In the genomic region with DNA sequence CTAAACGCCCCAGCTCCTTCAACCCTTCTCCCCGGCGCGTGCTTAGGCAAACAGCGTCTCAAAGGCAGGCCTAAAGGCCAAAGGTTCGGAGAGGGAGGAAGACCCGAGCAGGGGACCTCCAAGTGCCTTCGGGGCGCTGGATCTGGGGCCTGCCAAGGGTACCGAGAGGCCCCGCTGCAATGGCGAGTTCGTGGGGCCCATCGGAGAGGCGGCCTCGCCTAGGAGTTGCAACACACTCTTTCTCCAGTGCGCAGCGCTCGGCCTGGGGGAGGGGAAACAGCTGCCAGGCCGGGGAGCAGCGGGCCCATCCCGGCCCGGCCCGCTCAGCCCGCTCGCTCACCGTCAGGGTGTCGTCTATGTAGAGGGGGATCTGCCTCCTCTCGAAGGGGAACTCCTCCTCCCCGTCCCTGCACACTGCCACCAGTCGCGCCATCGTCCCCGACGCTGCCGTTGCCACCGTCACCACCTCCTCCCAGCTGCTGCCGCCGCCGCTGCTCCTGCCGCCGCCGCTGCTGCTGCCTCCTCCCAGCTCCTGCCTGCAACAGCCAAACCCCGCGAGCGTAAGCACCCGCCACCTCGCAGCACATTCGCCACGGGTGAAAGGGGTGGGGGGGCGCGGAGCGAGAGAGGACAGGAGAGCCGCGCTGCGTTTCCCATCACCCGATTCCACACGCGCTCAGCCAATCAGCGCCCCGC, we compare ENCODE assay signal across 8 mouse cellular contexts. TPM values are rescaled to one million over a fixed set of nuclear protein-coding genes. Genes with fewer than 3 reads are reported as not detected.
DNase-seq lines count a peak whose midpoint lies in the region; ATAC-seq lines count a peak whose summit lies in the region.

No protein-coding gene starts in this region.

- H3K4me3 ChIP-seq in embryonic facial prominence, embryonic 14.5 days (ENCODE audit: low read depth, low read length), result peak overlapping the region; percentile 84
- H3K4me3 ChIP-seq in limb, embryonic 13.5 days, result peak overlapping the region; percentile 98
- H3K4me3 ChIP-seq in midbrain, embryonic 15.5 days, result peak overlapping the region; percentile 75

- H3K9me3 ChIP-seq in embryonic facial prominence, embryonic 14.5 days (ENCODE audit: control insufficient read depth, low read length), result no peaks in the 10 kb centered on the region
- no peaks in the 10 kb centered on the region for H3K9me3 ChIP-seq in limb, embryonic 13.5 days
- no peaks in the 10 kb centered on the region for H3K9me3 ChIP-seq in midbrain, embryonic 15.5 days

- no peaks in the 10 kb centered on the region for H3K27me3 ChIP-seq in embryonic facial prominence, embryonic 14.5 days (replicated peaks; ENCODE audit: control insufficient read depth, insufficient read depth, low read length)
- H3K27me3 ChIP-seq in limb, embryonic 13.5 days, result no peaks in the 10 kb centered on the region
- no peaks in the 10 kb centered on the region for H3K27me3 ChIP-seq in midbrain, embryonic 15.5 days (replicated peaks)

- DNase-seq in 416B (ENCODE audit: low read depth), result peak; percentile 95
- DNase-seq in adrenal gland, postnatal 4 days (ENCODE audit: low spot score in 2 of 2), result peak; percentile 93 to 96
- DNase-seq in embryonic facial prominence, embryonic 14.5 days (ENCODE audit: low spot score), result peak; percentile 98
- peak; percentile 82 for DNase-seq in heart, adult 8-10 months (ENCODE audit: low spot score)
- DNase-seq in kidney, adult 8-10 months, result peak; percentile 93 to 94
- DNase-seq in spleen, adult 18-20 months, result peak; percentile 83 to 88

- peak overlapping the region; percentile 95 for H3K9ac ChIP-seq in embryonic facial prominence, embryonic 14.5 days (ENCODE audit: low read depth, low read length)
- H3K9ac ChIP-seq in limb, embryonic 13.5 days, result peak overlapping the region; percentile 97
- peak overlapping the region; percentile 94 for H3K9ac ChIP-seq in midbrain, embryonic 15.5 days

- peak overlapping the region; percentile 89 for H3K4me2 ChIP-seq in embryonic facial prominence, embryonic 14.5 days (ENCODE audit: low read depth, low read length)
- H3K4me2 ChIP-seq in limb, embryonic 13.5 days (replicated peaks), result peak overlapping the region; percentile 91
- H3K4me2 ChIP-seq in midbrain, embryonic 15.5 days, result peak overlapping the region; percentile 80

- ATAC-seq in embryonic facial prominence, embryonic 14.5 days (ENCODE audit: low read depth), result peak; percentile 88
- ATAC-seq in limb, embryonic 13.5 days (ENCODE audit: low FRiP score, low read depth), result peak; percentile 83
- ATAC-seq in midbrain, embryonic 15.5 days (replicated peaks), result peak; percentile 89

- peaks cover 6% of the 10 kb centered on the region; the same call in 1 of the 2 replicates for H3K36me3 ChIP-seq in embryonic facial prominence, embryonic 14.5 days (ENCODE audit: control insufficient read depth, insufficient read depth, low read length)
- 0 out of 2 replicates have a peak, but pooled peaks cover 2% of the 10 kb centered on the region for H3K36me3 ChIP-seq in limb, embryonic 13.5 days
- H3K36me3 ChIP-seq in midbrain, embryonic 15.5 days (replicated peaks), result no peaks in the 10 kb centered on the region

- peak overlapping the region; percentile 99 for H3K27ac ChIP-seq in embryonic facial prominence, embryonic 14.5 days (replicated peaks; ENCODE audit: low read depth, low read length)
- H3K27ac ChIP-seq in limb, embryonic 13.5 days, result peak overlapping the region; percentile 92
- H3K27ac ChIP-seq in midbrain, embryonic 15.5 days, result peak overlapping the region; percentile 100

- H3K4me1 ChIP-seq in embryonic facial prominence, embryonic 14.5 days (ENCODE audit: control insufficient read depth, insufficient read depth, low read length), result peaks cover 11% of the 10 kb centered on the region
- H3K4me1 ChIP-seq in limb, embryonic 13.5 days, result peaks cover 24% of the 10 kb centered on the region
- peaks cover 31% of the 10 kb centered on the region for H3K4me1 ChIP-seq in midbrain, embryonic 15.5 days

- 0% methylated on average over 19 of the region's 61 CpGs for WGBS in embryonic facial prominence, embryonic 14.5 days
- WGBS in limb, embryonic 13.5 days, result under 1% methylated on average over 43 of the region's 61 CpGs
- WGBS in midbrain, embryonic 15.5 days, result under 1% methylated on average over 60 of the region's 61 CpGs

RNA-seq across cellular contexts. Expression of a gene that starts 0.9 kb away (rescaled TPM):
- total RNA-seq in adrenal gland, postnatal 4 days (2021), result 100 to 1,000 TPM in 1 of 2 experiments, 10 to 100 TPM in 1; 99.1 to 100 TPM
- polyA plus RNA-seq in embryonic facial prominence, embryonic 14.5 days (2014; fragmentation: Nextera tagmentation; extraction: Ambion mirVana), result 62.4 and 67.0 TPM in 2 replicates
- 10 to 100 TPM; 46.1 to 53.6 (median 50.1) TPM for total RNA-seq in heart, adult 8-10 months (2022)
- polyA plus RNA-seq in limb, embryonic 13.5 days (2015; fragmentation: Nextera tagmentation; extraction: Ambion mirVana), result 71.0 and 75.5 TPM in 2 replicates
- polyA plus RNA-seq in midbrain, embryonic 15.5 days (2015; fragmentation: Nextera tagmentation; extraction: Ambion mirVana), result 71.8 and 72.8 TPM in 2 replicates

RNA-seq across cellular contexts. Expression of a gene that starts 10.3 kb away (rescaled TPM):
- 10 to 100 TPM; 18.1 to 20.2 TPM for total RNA-seq in adrenal gland, postnatal 4 days (2021)
- 10.9 and 11.9 TPM in 2 replicates for polyA plus RNA-seq in embryonic facial prominence, embryonic 14.5 days (2014; fragmentation: Nextera tagmentation; extraction: Ambion mirVana)
- 1 to 10 TPM; 4.4 to 6.2 (median 5.4) TPM for total RNA-seq in heart, adult 8-10 months (2022)
- polyA plus RNA-seq in limb, embryonic 13.5 days (2015; fragmentation: Nextera tagmentation; extraction: Ambion mirVana), result 9.5 and 9.7 TPM in 2 replicates
- polyA plus RNA-seq in midbrain, embryonic 15.5 days (2015; fragmentation: Nextera tagmentation; extraction: Ambion mirVana), result 6.0 and 7.2 TPM in 2 replicates

RNA-seq across cellular contexts. Expression of a gene that starts 10.4 kb away (rescaled TPM):
- 1 to 10 TPM; 7.5 to 7.6 TPM for total RNA-seq in adrenal gland, postnatal 4 days (2021)
- 2.3 and 3.1 TPM in 2 replicates for polyA plus RNA-seq in embryonic facial prominence, embryonic 14.5 days (2014; fragmentation: Nextera tagmentation; extraction: Ambion mirVana)
- total RNA-seq in heart, adult 8-10 months (2022), result 1 to 10 TPM; 5.8 to 6.7 (median 6.7) TPM
- polyA plus RNA-seq in limb, embryonic 13.5 days (2015; fragmentation: Nextera tagmentation; extraction: Ambion mirVana), result 2.4 and 2.6 TPM in 2 replicates
- polyA plus RNA-seq in midbrain, embryonic 15.5 days (2015; fragmentation: Nextera tagmentation; extraction: Ambion mirVana), result 2.3 and 2.5 TPM in 2 replicates

RNA-seq across cellular contexts. Expression of a gene that starts 40.9 kb away (rescaled TPM):
- total RNA-seq in adrenal gland, postnatal 4 days (2021), result 10 to 100 TPM; 35.4 to 39.2 TPM
- polyA plus RNA-seq in embryonic facial prominence, embryonic 14.5 days (2014; fragmentation: Nextera tagmentation; extraction: Ambion mirVana), result 13.7 and 15.7 TPM in 2 replicates
- total RNA-seq in heart, adult 8-10 months (2022), result 100 to 1,000 TPM; 104 to 123 (median 113) TPM
- polyA plus RNA-seq in limb, embryonic 13.5 days (2015; fragmentation: Nextera tagmentation; extraction: Ambion mirVana), result 13.1 and 13.2 TPM in 2 replicates
- 6.6 and 8.7 TPM in 2 replicates for polyA plus RNA-seq in midbrain, embryonic 15.5 days (2015; fragmentation: Nextera tagmentation; extraction: Ambion mirVana)

RNA-seq across cellular contexts. Expression of a gene that starts 46.5 kb away (rescaled TPM):
- 10 to 100 TPM; 14.4 to 20.4 TPM for total RNA-seq in adrenal gland, postnatal 4 days (2021)
- polyA plus RNA-seq in embryonic facial prominence, embryonic 14.5 days (2014; fragmentation: Nextera tagmentation; extraction: Ambion mirVana), result 46.5 and 52.2 TPM in 2 replicates
- 10 to 100 TPM in 3 of 4 experiments, 1 to 10 TPM in 1; 9.6 to 12.6 (median 12.1) TPM for total RNA-seq in heart, adult 8-10 months (2022)
- polyA plus RNA-seq in limb, embryonic 13.5 days (2015; fragmentation: Nextera tagmentation; extraction: Ambion mirVana), result 61.8 and 68.3 TPM in 2 replicates
- 61.8 and 62.8 TPM in 2 replicates for polyA plus RNA-seq in midbrain, embryonic 15.5 days (2015; fragmentation: Nextera tagmentation; extraction: Ambion mirVana)

Comparison
In these comparisons a context has a peak if more than half of its experiments do, and no peak if none do; other contexts are left out.
1. Peak in every context shown above with its lines: DNase-seq, ATAC-seq, H3K4me3 ChIP-seq and H3K27ac ChIP-seq.